Mouse (Mus musculus) stomach, postnatal 0 days (tissue): Measurements from ENCODE around the gene Fxn. TPM values are rescaled to one million over a fixed set of nuclear protein-coding genes. Genes with fewer than 3 reads are reported as not detected.

ENCODE experiments used
- ATAC-seq: fragments of 200-750 bp; cut with Nextera tagmentation; 2 replicates; pipeline ENCODE4 v1.8.0; 2017; ENCODE audit not compliant: low FRiP score, low TSS enrichment
- DNase-seq: peaks from one replicate; pipeline ENCODE4 v3.0.0-alpha.2; 2016; ENCODE audit warnings: low spot score
- H3K27ac ChIP-seq: fragments of 300-500 bp; sonication (generic); replicated peaks from 2 replicates; pipeline ENCODE4 v1.5.1; 2014; ENCODE audit warnings: mild to moderate bottlenecking, control low read depth
- H3K27me3 ChIP-seq: fragments of 300-500 bp; sonication (generic); 2 replicates; pipeline ENCODE4 v1.6.1; 2014; ENCODE audit warnings: low read length; ENCODE audit not compliant: control insufficient read depth, insufficient read depth
- H3K36me3 ChIP-seq: fragments of 300-500 bp; sonication (generic); 2 replicates; pipeline ENCODE4 v1.6.1; 2014; ENCODE audit warnings: low read length, mixed read lengths; ENCODE audit not compliant: control insufficient read depth, insufficient read depth
- H3K4me1 ChIP-seq: fragments of 300-500 bp; sonication (generic); replicated peaks from 2 replicates; pipeline ENCODE4 v1.6.1; 2014; ENCODE audit warnings: antibody characterized with exemption; ENCODE audit not compliant: control insufficient read depth, insufficient read depth
- H3K4me2 ChIP-seq: fragments of 300-500 bp; sonication (generic); replicated peaks from 2 replicates; pipeline ENCODE4 v1.6.1; 2014; ENCODE audit warnings: low read depth, mild to moderate bottlenecking, control low read depth, moderate library complexity
- H3K4me3 ChIP-seq: fragments of 300-500 bp; sonication (generic); 2 replicates; pipeline ENCODE4 v1.5.1; 2014; ENCODE audit warnings: low read depth, low read length, control low read depth
- H3K9ac ChIP-seq: fragments of 300-500 bp; sonication (generic); 2 replicates; pipeline ENCODE4 v1.6.1; 2014; ENCODE audit warnings: mild to moderate bottlenecking, low read length, control low read depth, mixed read lengths
- H3K9me3 ChIP-seq: fragments of 300-500 bp; sonication (generic); 2 replicates; pipeline ENCODE4 v1.6.1; 2016; ENCODE audit warnings: low read length; ENCODE audit not compliant: control insufficient read depth
- CTCF ChIP-seq: IDR thresholded peaks from 2 replicates; pipeline ENCODE4 v1.5.1; 2016; ENCODE audit warnings: antibody characterized with exemption, low read depth, mild to moderate bottlenecking, moderate library complexity
- EP300 ChIP-seq: optimal IDR thresholded peaks from 2 replicates; pipeline ENCODE3; 2016; ENCODE audit warnings: antibody characterized with exemption
- WGBS: fragments of 180-500 bp; shearing (Covaris S2); extraction: QIAGEN DNeasy Blood & Tissue Kit; methylation state at CpG from one replicate; pipeline ENCODE4 v1.1.7; 2014; 5-methylcytosine and 5-hydroxymethylcytosine counted together
- polyA plus RNA-seq: library from polyadenylated mRNA; unstranded; fragments of >200 nt; fragmentation: Nextera tagmentation; extraction: Ambion mirVana; gene quantifications from 2 replicates; pipeline ENCODE4 v1.2.1, GENCODE M21; 2015

Gene Fxn
- polyA plus RNA-seq, 1 experiment from 2014 or later: 26.0 TPM

DNA sequence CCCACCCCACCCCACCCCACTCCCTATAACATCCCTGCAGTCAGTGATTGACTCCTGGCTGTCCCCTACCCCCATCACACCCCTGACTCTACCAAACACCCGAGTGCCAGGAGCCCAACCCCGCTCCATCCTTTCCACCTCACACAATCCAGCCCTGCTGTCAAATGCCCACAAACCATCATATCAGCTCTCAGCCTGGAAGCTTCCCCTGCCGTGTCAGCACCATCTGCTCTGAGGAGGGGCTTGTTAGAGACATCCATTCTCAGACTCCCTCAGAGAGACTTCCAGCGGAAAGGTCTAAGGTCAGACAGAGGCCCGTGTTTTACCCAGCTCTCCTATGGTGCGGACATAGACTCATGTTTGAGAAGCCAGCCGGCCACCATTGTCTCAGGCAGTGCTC is 67.1 kb downstream of the Fxn start:
- Histone ChIP-seq H3K4me1 (no peaks in the 10 kb centered on the region), H3K9me3 (no peaks in the 10 kb centered on the region), H3K4me2 (no peak overlapping the region), H3K4me3 (no peak overlapping the region), H3K9ac (no peak overlapping the region), H3K27me3 (no peaks in the 10 kb centered on the region), H3K27ac (no peak overlapping the region), H3K36me3 (no peaks in the 10 kb centered on the region)
- WGBS: 52% methylated on average over 7 of the region's 7 CpGs
- ATAC-seq: 0 out of 2 replicates have a peak, but pooled peaks have one; percentile 18
- DNase-seq: no peak
- TF ChIP-seq EP300 (no peak), CTCF (no peak)

DNA sequence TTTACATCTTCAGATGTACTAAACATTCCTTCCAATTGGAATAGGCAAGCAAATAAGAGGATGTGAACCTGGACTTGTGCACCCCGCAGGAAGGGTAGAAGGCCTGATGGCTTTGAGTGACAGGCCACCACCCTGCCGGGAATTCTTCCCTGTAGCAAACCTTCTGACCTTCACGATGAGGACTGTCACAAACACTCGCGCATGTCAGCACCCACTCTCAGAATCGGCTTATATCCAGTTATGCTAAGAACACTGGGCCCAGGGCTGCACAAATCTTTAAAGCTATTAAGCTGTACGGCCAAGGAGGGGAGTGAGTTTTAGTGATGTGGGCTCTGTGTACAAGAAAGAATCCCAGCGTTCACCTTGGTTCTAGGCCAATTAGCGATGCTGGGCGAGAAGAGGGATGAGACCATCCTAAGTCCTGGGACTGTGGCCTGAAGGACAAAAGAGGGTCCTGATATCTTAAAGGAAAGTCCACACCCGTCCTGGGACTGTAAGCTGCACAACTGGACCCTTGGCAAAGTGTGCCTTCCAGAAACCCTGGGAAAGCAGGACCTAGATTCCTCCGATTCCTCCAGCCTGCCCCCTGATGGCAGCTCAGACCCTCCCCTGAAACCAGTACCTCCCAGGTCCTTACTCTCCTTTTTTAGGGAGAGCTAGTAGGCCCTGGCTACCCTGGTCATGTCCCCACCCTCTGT is 67.7 kb downstream of the Fxn start:
- DNase-seq: no peak

More for the DNA sequence above, 67.7 kb downstream of the Fxn start:
- no peak for ATAC-seq
- Histone ChIP-seq H3K27ac (no peak overlapping the region), H3K4me3 (no peak overlapping the region), H3K36me3 (no peaks in the 10 kb centered on the region), H3K4me1 (no peaks in the 10 kb centered on the region), H3K9ac (no peak overlapping the region), H3K9me3 (no peaks in the 10 kb centered on the region), H3K27me3 (no peaks in the 10 kb centered on the region), H3K4me2 (no peak overlapping the region)
- no peak for TF ChIP-seq EP300
- no peak for TF ChIP-seq CTCF
- 77% methylated on average over 12 of the region's 12 CpGs for WGBS

Other genes starting within 250 kb of the Fxn start
- gene Fam189a2, start 249.6 kb downstream of the Fxn start, polyA plus RNA-seq: 0.75 and 1.9 TPM in 2 replicates
- gene Tjp2, start 55.6 kb downstream of the Fxn start, polyA plus RNA-seq: 18.3 and 20.6 TPM in 2 replicates
- 42.2 and 46.2 TPM in 2 replicates for gene Fam122a, start 196.8 kb upstream of the Fxn start, polyA plus RNA-seq